Mouse (Mus musculus) CH12.LX (cell line): Measurements from ENCODE around the gene Vps45. TPM values are rescaled to one million over a fixed set of nuclear protein-coding genes. Genes with fewer than 3 reads are reported as not detected.

Experiments
- DNase-seq: peaks from one replicate; pipeline ENCODE4 v3.0.0-alpha.2; 2013; ENCODE audit errors: extremely low read depth
- H3K27ac ChIP-seq: 2 replicates; pipeline ENCODE4 v1.5.1; 2012; ENCODE audit warnings: low read depth, mild to moderate bottlenecking, control low read depth, moderate library complexity; ENCODE audit not compliant: insufficient read depth
- H3K27me3 ChIP-seq: replicated peaks from 2 replicates; pipeline ENCODE3; 2012; ENCODE audit warnings: inconsistent platforms
- H3K36me3 ChIP-seq, 2 experiments: replicated peaks in 1 of 2; 2 replicates each; pipeline versions ENCODE3 to v1.6.1; 2012; ENCODE audit warnings: inconsistent platforms in 1 of 2, low read length in 1 of 2, mild to moderate bottlenecking in 1 of 2, mixed read lengths in 1 of 2, moderate library complexity in 1 of 2; ENCODE audit not compliant: control insufficient read depth in 1 of 2, insufficient read depth in 1 of 2
- H3K4me1 ChIP-seq, 2 experiments: 2 replicates each; pipeline ENCODE4 v1.6.1; 2012; ENCODE audit warnings: inconsistent platforms in 1 of 2, moderate library complexity in 1 of 2; ENCODE audit not compliant: insufficient read depth in 2 of 2, control insufficient read depth in 1 of 2
- H3K4me2 ChIP-seq: 2 replicates; pipeline ENCODE4 v1.6.1; 2012; ENCODE audit warnings: low read depth, mild to moderate bottlenecking, control low read depth; ENCODE audit not compliant: poor library complexity, insufficient read depth, severe bottlenecking
- H3K4me3 ChIP-seq, 3 experiments: fragments of 150-350 bp in 1 of 3; sonication (generic) in 1 of 3; replicated peaks in 1 of 3; 2 replicates each; pipeline versions ENCODE3 to v1.5.1; 2011 to 2012; ENCODE audit warnings: low read depth in 2 of 3, low read length in 2 of 3, mild to moderate bottlenecking in 2 of 3, moderate library complexity in 2 of 3, control low read depth in 1 of 3, improper control_type of control experiment in 1 of 3, inconsistent platforms in 1 of 3, mixed read lengths in 1 of 3; ENCODE audit not compliant: poor library complexity in 1 of 3
- H3K79me2 ChIP-seq: replicated peaks from 2 replicates; pipeline ENCODE4 v1.6.1; 2012; ENCODE audit warnings: mild to moderate bottlenecking, moderate library complexity; ENCODE audit not compliant: control insufficient read depth, poor library complexity, insufficient read depth, severe bottlenecking; ENCODE audit errors: extremely low read depth
- H3K9ac ChIP-seq: 2 replicates; pipeline ENCODE4 v1.6.1; 2012; ENCODE audit warnings: low read depth, mild to moderate bottlenecking, control low read depth, moderate library complexity; ENCODE audit not compliant: insufficient read depth
- H3K9me3 ChIP-seq: replicated peaks from 2 replicates; pipeline ENCODE3; 2012; ENCODE audit warnings: low read length, inconsistent platforms, mixed read lengths
- BHLHE40 ChIP-seq: IDR thresholded peaks from 2 replicates; pipeline ENCODE4 v1.6.1; 2011; ENCODE audit warnings: mild to moderate bottlenecking, low read depth, low read length, improper control_type of control experiment
- CHD1 ChIP-seq: IDR thresholded peaks from 2 replicates; pipeline ENCODE4 v1.6.1; 2012; ENCODE audit warnings: low read depth, low read length, improper control_type of control experiment, inconsistent platforms
- CHD2 ChIP-seq: IDR thresholded peaks from 2 replicates; pipeline ENCODE4 v1.6.1; 2011; ENCODE audit warnings: low read length, improper control_type of control experiment
- CTCF ChIP-seq, 2 experiments: IDR thresholded peaks in 1 of 2; conservative IDR thresholded peaks in 1 of 2; 2 replicates each; pipeline ENCODE4 v1.5.1; 2011 to 2012; ENCODE audit warnings: low read depth in 2 of 2, low read length in 2 of 2, improper control_type of control experiment in 1 of 2, inconsistent platforms in 1 of 2, mild to moderate bottlenecking in 1 of 2, moderate library complexity in 1 of 2
- EP300 ChIP-seq: IDR thresholded peaks from 2 replicates; pipeline ENCODE4 v1.6.1; 2011; ENCODE audit warnings: low read length, improper control_type of control experiment
- ETS1 ChIP-seq: conservative IDR thresholded peaks from 2 replicates; pipeline ENCODE4 v1.6.1; 2012; ENCODE audit warnings: low read depth, mild to moderate bottlenecking, inconsistent platforms, low read length, improper control_type of control experiment, moderate library complexity
- GABPA ChIP-seq: IDR thresholded peaks from 2 replicates; pipeline ENCODE4 v1.6.1; 2012; ENCODE audit warnings: low read depth, low read length, improper control_type of control experiment, inconsistent platforms; ENCODE audit not compliant: insufficient replicate concordance
- IRF4 ChIP-seq: IDR thresholded peaks from 2 replicates; pipeline ENCODE4 v1.6.1; 2014; ENCODE audit warnings: low read depth, mild to moderate bottlenecking, inconsistent platforms, low read length, improper control_type of control experiment
- JUN ChIP-seq: IDR thresholded peaks from 2 replicates; pipeline ENCODE4 v1.6.1; 2011; ENCODE audit warnings: low read depth, mild to moderate bottlenecking, low read length, improper control_type of control experiment, moderate library complexity; ENCODE audit not compliant: insufficient read depth
- JUND ChIP-seq: conservative IDR thresholded peaks from 2 replicates; pipeline ENCODE4 v1.6.1; 2011; ENCODE audit warnings: low read depth, low read length, improper control_type of control experiment
- MAX ChIP-seq: IDR thresholded peaks from 2 replicates; pipeline ENCODE4 v1.6.1; 2011; ENCODE audit warnings: low read length, improper control_type of control experiment
- MXI1 ChIP-seq: IDR thresholded peaks from 2 replicates; pipeline ENCODE4 v1.6.1; 2011; ENCODE audit warnings: mild to moderate bottlenecking, low read depth, low read length, improper control_type of control experiment
- MYC ChIP-seq: IDR thresholded peaks from 2 replicates; pipeline ENCODE4 v1.6.1; 2011; ENCODE audit warnings: low read depth, mild to moderate bottlenecking, improper control_type of control experiment, low read length
- NELFE ChIP-seq: IDR thresholded peaks from 2 replicates; pipeline ENCODE4 v1.6.1; 2011; ENCODE audit warnings: low read depth, low read length, improper control_type of control experiment
- NRF1 ChIP-seq: IDR thresholded peaks from 2 replicates; pipeline ENCODE4 v1.6.1; 2014; ENCODE audit warnings: low read depth, mild to moderate bottlenecking, inconsistent platforms, low read length, improper control_type of control experiment, moderate library complexity
- POLR2AphosphoS2 ChIP-seq: IDR thresholded peaks from 2 replicates; pipeline ENCODE4 v1.6.1; 2011; ENCODE audit warnings: low read depth, low read length, improper control_type of control experiment
- SIN3A ChIP-seq: IDR thresholded peaks from 2 replicates; pipeline ENCODE4 v1.6.1; 2012; ENCODE audit warnings: low read length, improper control_type of control experiment, inconsistent platforms
- TBP ChIP-seq: conservative IDR thresholded peaks from 2 replicates; pipeline ENCODE4 v1.6.1; 2011; ENCODE audit warnings: low read depth, low read length, improper control_type of control experiment
- USF1 ChIP-seq: IDR thresholded peaks from 2 replicates; pipeline ENCODE4 v1.6.1; 2014; ENCODE audit warnings: low read depth, mild to moderate bottlenecking, inconsistent platforms, low read length, improper control_type of control experiment
- USF2 ChIP-seq: conservative IDR thresholded peaks from 2 replicates; pipeline ENCODE4 v1.6.1; 2011; ENCODE audit warnings: low read depth, low read length, improper control_type of control experiment
- ZC3H11A ChIP-seq: IDR thresholded peaks from 2 replicates; pipeline ENCODE4 v1.6.1; 2012; ENCODE audit warnings: low read depth, mild to moderate bottlenecking, inconsistent platforms, low read length, improper control_type of control experiment
- ZKSCAN1 ChIP-seq: IDR thresholded peaks from 2 replicates; pipeline ENCODE4 v1.6.1; 2012; ENCODE audit warnings: low read depth, inconsistent platforms, low read length, improper control_type of control experiment, borderline replicate concordance
- ZMIZ1 ChIP-seq: IDR thresholded peaks from 2 replicates; pipeline ENCODE4 v1.6.1; 2012; ENCODE audit warnings: low read depth, mild to moderate bottlenecking, inconsistent platforms, low read length, improper control_type of control experiment
- dilution Hi-C: fragments of 300-500 bp; cut with MboI; formaldehyde crosslinking; loops from 2 replicates; pipeline ENCODE4 v1.14.3; 2020; ENCODE audit warnings: low sequenced_read_pairs; ENCODE audit not compliant: extremely low pct_unique_long_range_greater_than_20kb, extremely low pct_ligation_motif_present
- in situ Hi-C: fragments of 300-500 bp; cut with MboI; formaldehyde crosslinking; loops from 3 replicates; pipeline ENCODE4 v1.14.3; 2019; ENCODE audit warnings: low sequenced_read_pairs, low pct_ligation_motif_present, low pct_unique_long_range_greater_than_20kb, mixed read lengths
- polyA plus RNA-seq: library from polyadenylated mRNA; unstranded; fragments of >175 nt; gene quantifications from 2 replicates; pipeline ENCODE4 v1.2.1, GENCODE M21; 2012; ENCODE audit warnings: low read depth; ENCODE audit not compliant: insufficient read length
- total RNA-seq, 2 experiments: library from RNA; depleted of rRNA; stranded (reverse); fragments of 300-350 nt in 1 of 2; fragments of >200 nt in 1 of 2; gene quantifications; 2 replicates each; pipeline ENCODE4 v1.2.3; 2012 to 2014

Gene Vps45
- total and polyA plus RNA-seq, 3 experiments = 16.2 to 20.8 (median 16.8) TPM

DNA sequence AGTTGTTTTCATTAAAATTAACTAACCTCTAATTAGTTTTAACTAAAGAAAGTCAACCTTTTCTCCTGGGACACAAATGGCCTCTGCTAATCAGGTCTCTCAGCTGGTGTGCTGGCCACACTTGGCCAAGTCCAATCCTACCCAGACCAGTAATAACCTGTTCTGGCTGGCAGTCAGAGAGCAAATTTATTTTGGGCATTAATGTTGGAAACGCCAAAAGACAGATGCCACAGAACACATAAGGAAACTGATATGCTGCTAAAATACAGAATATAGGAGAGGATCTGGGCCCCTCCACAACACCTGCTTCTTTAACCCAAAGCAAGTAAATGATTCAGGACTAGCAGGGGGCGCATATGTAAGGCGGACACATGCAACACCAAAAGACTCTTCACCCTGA, 28.9 kb downstream of the Vps45 start:
- TF ChIP-seq CHD2 (no peak), SIN3A (no peak), USF2 (no peak), ZKSCAN1 (no peak), ETS1 (no peak), MXI1 (no peak), ZMIZ1 (no peak), TBP (no peak), GABPA (no peak), NRF1 (no peak), JUN (no peak)
- TF ChIP-seq, all 38 proteins: peak for 0
- Histone ChIP-seq H3K27ac (no peak overlapping the region), H3K9me3 (no peaks in the 10 kb centered on the region), H3K4me1 (peaks cover 0 to 4% of the 10 kb centered on the region in 2 experiments; a peak in 2 of 4 replicates), H3K4me2 (no peak overlapping the region), H3K27me3 (no peaks in the 10 kb centered on the region), H3K36me3 (peaks cover 22 to 49% of the 10 kb centered on the region in 2 experiments), H3K79me2 (no peaks in the 10 kb centered on the region), H3K9ac (no peak overlapping the region), H3K4me3 (no peak overlapping the region)
- in situ Hi-C loops (no loop called here), dilution Hi-C loops (no loop called here)
- no peak for DNase-seq

DNA sequence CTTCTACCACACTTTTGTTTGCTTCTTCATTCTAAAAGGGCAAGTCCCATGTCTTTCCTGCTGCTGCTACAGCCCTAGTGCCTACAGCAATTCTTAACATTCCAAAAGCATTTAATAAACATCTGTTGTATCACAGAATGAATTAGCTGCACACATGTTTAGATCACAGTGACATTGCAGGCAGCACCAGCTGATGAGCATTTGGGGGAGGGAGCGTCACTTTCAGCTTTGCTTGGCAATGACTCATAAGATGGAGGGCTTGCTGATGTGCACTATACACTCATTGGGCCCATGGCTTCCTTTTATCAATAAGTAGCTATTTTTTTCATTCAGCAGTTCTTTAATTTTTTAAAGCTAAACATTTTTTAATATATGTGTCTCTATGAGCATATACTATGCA, 30.4 kb downstream of the Vps45 start:
- no peak overlapping the region for H3K27ac ChIP-seq
- no peak overlapping the region for H3K4me3 ChIP-seq
- H3K9ac ChIP-seq = no peak overlapping the region
- peaks cover 0 to 4% of the 10 kb centered on the region in 2 experiments; a peak in 2 of 4 replicates for H3K4me1 ChIP-seq
- H3K36me3 ChIP-seq = peaks cover 14 to 44% of the 10 kb centered on the region in 2 experiments
- no peak overlapping the region for H3K4me2 ChIP-seq
- in situ Hi-C loops (no loop called here), dilution Hi-C loops (no loop called here)
- no peaks in the 10 kb centered on the region for H3K9me3 ChIP-seq
- no peaks in the 10 kb centered on the region for H3K27me3 ChIP-seq
- no peak for DNase-seq
- no peak for TF ChIP-seq CHD1
- no peak for TF ChIP-seq ZC3H11A
- TF ChIP-seq JUND = no peak
- no peak for TF ChIP-seq USF1
- TF ChIP-seq IRF4 = no peak
- no peak for TF ChIP-seq NELFE
- no peak for TF ChIP-seq CTCF (conservative IDR thresholded peaks at IDR 0.05 in 1 of 2, IDR thresholded peaks at IDR 0.05 in 1 of 2; ENCODE audit: low read depth in 2 of 2, low read length in 2 of 2)
- TF ChIP-seq NRF1 = no peak
- TF ChIP-seq MAX = no peak
- TF ChIP-seq POLR2AphosphoS2 = no peak
- TF ChIP-seq TBP = no peak
- no peak for TF ChIP-seq BHLHE40
- no peak for TF ChIP-seq GABPA
- no peak for TF ChIP-seq CHD2
- no peak for TF ChIP-seq EP300
- TF ChIP-seq USF2 = no peak
- no peak for TF ChIP-seq MYC
- H3K79me2 ChIP-seq = no peaks in the 10 kb centered on the region
